Mouse (Mus musculus) liver, postnatal 0 days (tissue): ENCODE results near the gene Arl6. TPM values are rescaled to one million over a fixed set of nuclear protein-coding genes. Genes with fewer than 3 reads are reported as not detected.

Experiments
- ATAC-seq: fragments of 200-750 bp; cut with Nextera tagmentation; 2 replicates; pipeline ENCODE4 v1.8.0; 2017; ENCODE audit warnings: mild to moderate bottlenecking, moderate library complexity
- DNase-seq: peaks from one replicate; pipeline ENCODE4 v3.0.0-alpha.2; 2016
- H3K27ac ChIP-seq: fragments of 300-500 bp; sonication (generic); 2 replicates; pipeline ENCODE4 v1.5.1; 2014; ENCODE audit warnings: antibody characterized with exemption, moderate library complexity, mild to moderate bottlenecking, low read depth
- H3K27me3 ChIP-seq: fragments of 300-500 bp; sonication (generic); 2 replicates; pipeline ENCODE4 v1.6.1; 2014; ENCODE audit warnings: low read length, control low read depth, mixed read lengths; ENCODE audit not compliant: insufficient read depth
- H3K36me3 ChIP-seq: fragments of 300-500 bp; sonication (generic); replicated peaks from 2 replicates; pipeline ENCODE4 v1.6.1; 2014; ENCODE audit warnings: mild to moderate bottlenecking, control low read depth, low read length, moderate library complexity, mixed read lengths; ENCODE audit not compliant: insufficient read depth
- H3K4me1 ChIP-seq: fragments of 300-500 bp; sonication (generic); 2 replicates; pipeline ENCODE4 v1.6.1; 2014; ENCODE audit warnings: antibody characterized with exemption, mild to moderate bottlenecking, control low read depth; ENCODE audit not compliant: insufficient read depth
- H3K4me2 ChIP-seq: fragments of 300-500 bp; sonication (generic); 2 replicates; pipeline ENCODE4 v1.6.1; 2014; ENCODE audit warnings: low read depth, mild to moderate bottlenecking, low read length, moderate library complexity, mixed read lengths
- H3K4me3 ChIP-seq: fragments of 300-500 bp; sonication (generic); 2 replicates; pipeline ENCODE4 v1.5.1; 2014; ENCODE audit warnings: low read depth, low read length
- H3K9ac ChIP-seq: fragments of 300-500 bp; sonication (generic); replicated peaks from 2 replicates; pipeline ENCODE4 v1.6.1; 2014; ENCODE audit warnings: mild to moderate bottlenecking, moderate library complexity
- H3K9me3 ChIP-seq: fragments of 300-500 bp; sonication (generic); 2 replicates; pipeline ENCODE4 v1.6.1; 2016; ENCODE audit warnings: mild to moderate bottlenecking, control low read depth, low read length, mixed read lengths
- CTCF ChIP-seq: sonication (generic); IDR thresholded peaks from 2 replicates; pipeline ENCODE4 v1.5.1; 2016; ENCODE audit warnings: antibody characterized with exemption, low read depth
- EP300 ChIP-seq: IDR thresholded peaks from 2 replicates; pipeline ENCODE4 v1.6.1; 2016; ENCODE audit warnings: antibody characterized with exemption, low read depth, mild to moderate bottlenecking
- WGBS: fragments of 180-500 bp; shearing (Covaris S2); extraction: QIAGEN DNeasy Blood & Tissue Kit; methylation state at CpG from one replicate; pipeline ENCODE4 v1.1.7; 2014; ENCODE audit not compliant: insufficient replicate concordance; 5-methylcytosine and 5-hydroxymethylcytosine counted together
- polyA plus RNA-seq: library from polyadenylated mRNA; unstranded; fragments of >200 nt; fragmentation: Nextera tagmentation; extraction: Ambion mirVana; gene quantifications from 2 replicates; pipeline ENCODE4 v1.2.1, GENCODE M21; 2015

Gene Arl6
- polyA plus RNA-seq: 3.3 and 3.4 TPM in 2 replicates

- H3K27ac ChIP-seq: peak within 1 kb of the TSS; percentile 73
- H3K27me3 ChIP-seq: 0 out of 2 replicates have a peak, but pooled peaks cover 2% of the 10 kb centered on the region
- DNase-seq: peak; percentile 92
- peak within 1 kb of the TSS; percentile 83 for H3K4me2 ChIP-seq
- peak within 1 kb of the TSS; percentile 54 for H3K4me3 ChIP-seq
- TF ChIP-seq CTCF (no peak), EP300 (no peak)
- H3K36me3 ChIP-seq: no peaks in the 10 kb centered on the region
- peak; percentile 99 for ATAC-seq
- peak within 1 kb of the TSS; percentile 63 for H3K9ac ChIP-seq
- WGBS: under 1% methylated on average over 46 of the region's 46 CpGs
- peaks cover 5% of the 10 kb centered on the region for H3K4me1 ChIP-seq
- no peaks in the 10 kb centered on the region for H3K9me3 ChIP-seq
Measured at GRCm38 (mm10) chr16:59639102-59639691, at the start of gene Arl6. TSS of gene Arl6 (minus strand) at chr16:59639391.

- WGBS: 51% methylated on average over 5 of the region's 5 CpGs
- ATAC-seq (no peak), DNase-seq (no peak)
- Histone ChIP-seq H3K9ac (no peak overlapping the region), H3K4me1 (no peaks in the 10 kb centered on the region), H3K4me2 (no peak overlapping the region), H3K36me3 (no peaks in the 10 kb centered on the region), H3K9me3 (no peaks in the 10 kb centered on the region), H3K4me3 (no peak overlapping the region), H3K27ac (no peak overlapping the region), H3K27me3 (no peaks in the 10 kb centered on the region)
- no peak for TF ChIP-seq CTCF
- TF ChIP-seq EP300: no peak
Measured at GRCm38 (mm10) chr16:59685135-59685534, 45.9 kb upstream of the Arl6 start.

GRCm38 (mm10) chr16:59683434-59683833, 44.2 kb upstream of the Arl6 start:
- Histone ChIP-seq H3K9me3 (no peaks in the 10 kb centered on the region), H3K9ac (no peak overlapping the region), H3K4me1 (no peaks in the 10 kb centered on the region), H3K36me3 (no peaks in the 10 kb centered on the region), H3K4me3 (no peak overlapping the region), H3K4me2 (no peak overlapping the region), H3K27ac (no peak overlapping the region), H3K27me3 (no peaks in the 10 kb centered on the region)
- TF ChIP-seq CTCF: peak; percentile 88
- no peak for TF ChIP-seq EP300
- 7% methylated on average over 8 of the region's 8 CpGs for WGBS
- ATAC-seq (no peak), DNase-seq (peak; percentile 60)

- Histone ChIP-seq H3K27me3 (no peaks in the 10 kb centered on the region), H3K9me3 (no peaks in the 10 kb centered on the region), H3K36me3 (no peaks in the 10 kb centered on the region), H3K27ac (no peak overlapping the region), H3K4me3 (no peak overlapping the region), H3K4me2 (no peak overlapping the region), H3K9ac (no peak overlapping the region), H3K4me1 (no peaks in the 10 kb centered on the region)
- DNase-seq (no peak), ATAC-seq (no peak)
- TF ChIP-seq CTCF (no peak), EP300 (no peak)
- 75% methylated on average over 8 of the region's 8 CpGs for WGBS
Measured at GRCm38 (mm10) chr16:59682216-59682891, 43.2 kb upstream of the Arl6 start.

- ATAC-seq (no peak), DNase-seq (no peak)
- Histone ChIP-seq H3K9me3 (no peaks in the 10 kb centered on the region), H3K4me3 (no peak overlapping the region), H3K36me3 (no peaks in the 10 kb centered on the region), H3K4me1 (no peaks in the 10 kb centered on the region), H3K27ac (no peak overlapping the region), H3K27me3 (no peaks in the 10 kb centered on the region), H3K9ac (no peak overlapping the region), H3K4me2 (no peak overlapping the region)
- 76% methylated on average over 2 of the region's 2 CpGs for WGBS
- TF ChIP-seq EP300 (no peak), CTCF (no peak)
Measured at GRCm38 (mm10) chr16:59666938-59667337, 27.7 kb upstream of the Arl6 start.

- H3K27me3 ChIP-seq: no peaks in the 10 kb centered on the region
- ATAC-seq (no peak), DNase-seq (no peak)
- peaks cover under 1% of the 10 kb centered on the region for H3K4me1 ChIP-seq
- H3K36me3 ChIP-seq: no peaks in the 10 kb centered on the region
- no peak overlapping the region for H3K4me2 ChIP-seq
- no peak for TF ChIP-seq CTCF
- TF ChIP-seq EP300: no peak
- 71% methylated on average over 2 of the region's 2 CpGs for WGBS
- H3K9me3 ChIP-seq: no peaks in the 10 kb centered on the region
- H3K9ac ChIP-seq: no peak overlapping the region
- no peak overlapping the region for H3K4me3 ChIP-seq
- no peak overlapping the region for H3K27ac ChIP-seq
Measured at GRCm38 (mm10) chr16:59643766-59644165, 4.6 kb upstream of the Arl6 start.
